Mouse (Mus musculus) limb, embryonic 11.5 days (tissue): ENCODE data around the gene Sipa1l1. TPM values are rescaled to one million over a fixed set of nuclear protein-coding genes. Genes with fewer than 3 reads are reported as not detected.

Experiments
- ATAC-seq: fragments of 200-750 bp; cut with Nextera tagmentation; 2 replicates; pipeline ENCODE4 v1.8.0; 2017; ENCODE audit warnings: low read depth; ENCODE audit not compliant: insufficient number of reproducible peaks, low FRiP score, low TSS enrichment
- DNase-seq: peaks from one replicate; pipeline ENCODE4 v3.0.0-alpha.2; 2015; ENCODE audit warnings: low spot score
- H3K27ac ChIP-seq: fragments of 300-500 bp; sonication (generic); replicated peaks from 2 replicates; pipeline ENCODE4 v1.5.1; 2014; ENCODE audit warnings: low read depth, mild to moderate bottlenecking, low read length
- H3K27me3 ChIP-seq: fragments of 300-500 bp; sonication (generic); 2 replicates; pipeline ENCODE4 v1.6.1; 2014; ENCODE audit warnings: mild to moderate bottlenecking, low read length, mixed read lengths; ENCODE audit not compliant: control insufficient read depth, insufficient read depth
- H3K36me3 ChIP-seq: fragments of 300-500 bp; sonication (generic); 2 replicates; pipeline ENCODE4 v1.6.1; 2014; ENCODE audit warnings: mild to moderate bottlenecking, low read length, moderate library complexity, mixed read lengths; ENCODE audit not compliant: control insufficient read depth, insufficient read depth
- H3K4me1 ChIP-seq: fragments of 300-500 bp; sonication (generic); 2 replicates; pipeline ENCODE4 v1.6.1; 2014; ENCODE audit warnings: low read length, mixed read lengths; ENCODE audit not compliant: control insufficient read depth, insufficient read depth
- H3K4me2 ChIP-seq: fragments of 300-500 bp; sonication (generic); 2 replicates; pipeline ENCODE4 v1.6.1; 2014; ENCODE audit warnings: low read depth, mild to moderate bottlenecking, moderate library complexity; ENCODE audit not compliant: severe bottlenecking
- H3K4me3 ChIP-seq: fragments of 300-500 bp; sonication (generic); 2 replicates; pipeline ENCODE4 v1.5.1; 2014; ENCODE audit warnings: low read depth, low read length
- H3K9ac ChIP-seq: fragments of 300-500 bp; sonication (generic); 2 replicates; pipeline ENCODE4 v1.6.1; 2014; ENCODE audit warnings: mild to moderate bottlenecking, low read length
- H3K9me3 ChIP-seq: fragments of 300-500 bp; sonication (generic); 2 replicates; pipeline ENCODE4 v1.6.1; 2016; ENCODE audit warnings: low read length; ENCODE audit not compliant: control insufficient read depth
- whole genome bisulfite sequencing: fragments of 180-500 bp; shearing (Covaris S2); extraction: QIAGEN DNeasy Blood & Tissue Kit; methylation state at CpG from one replicate; pipeline ENCODE4 v1.1.7; 2014; 5-methylcytosine and 5-hydroxymethylcytosine counted together
- polyA plus RNA-seq: library from polyadenylated mRNA; unstranded; fragments of >200 nt; fragmentation: Nextera tagmentation; extraction: Ambion mirVana; gene quantifications from 2 replicates; pipeline ENCODE4 v1.2.1, GENCODE M21; 2014

Gene Sipa1l1
- polyA plus RNA-seq, 1 experiment from 2014 or later = 32.5 TPM

DNA sequence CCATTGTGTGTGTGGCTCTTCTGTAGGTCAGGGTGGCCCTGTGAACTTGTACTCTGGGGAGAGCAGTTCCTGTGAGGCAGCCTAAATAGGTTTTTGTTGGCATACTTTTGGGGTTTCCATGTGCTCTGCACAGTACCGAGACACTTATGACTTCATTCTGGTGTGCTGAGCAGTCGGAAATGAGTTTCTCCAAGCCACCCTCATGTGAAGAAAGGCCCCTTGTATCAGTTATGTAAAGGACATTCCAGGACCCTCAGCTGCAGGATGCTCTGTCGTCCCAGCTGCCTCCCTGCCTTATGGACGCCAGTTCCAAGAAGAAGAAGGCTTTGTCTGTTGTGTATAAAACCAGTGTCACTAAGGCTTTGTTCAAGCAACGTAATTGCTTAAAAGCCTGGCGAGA is 116.9 kb downstream of the Sipa1l1 start:
- Histone ChIP-seq H3K27me3 (no peaks in the 10 kb centered on the region), H3K4me2 (no peak overlapping the region), H3K9me3 (no peaks in the 10 kb centered on the region), H3K4me3 (no peak overlapping the region), H3K27ac (no peak overlapping the region), H3K4me1 (no peaks in the 10 kb centered on the region), H3K9ac (no peak overlapping the region), H3K36me3 (no peaks in the 10 kb centered on the region)
- ATAC-seq (no peak), DNase-seq (no peak)
- 76% methylated on average over 6 of the region's 6 CpGs for WGBS

DNA sequence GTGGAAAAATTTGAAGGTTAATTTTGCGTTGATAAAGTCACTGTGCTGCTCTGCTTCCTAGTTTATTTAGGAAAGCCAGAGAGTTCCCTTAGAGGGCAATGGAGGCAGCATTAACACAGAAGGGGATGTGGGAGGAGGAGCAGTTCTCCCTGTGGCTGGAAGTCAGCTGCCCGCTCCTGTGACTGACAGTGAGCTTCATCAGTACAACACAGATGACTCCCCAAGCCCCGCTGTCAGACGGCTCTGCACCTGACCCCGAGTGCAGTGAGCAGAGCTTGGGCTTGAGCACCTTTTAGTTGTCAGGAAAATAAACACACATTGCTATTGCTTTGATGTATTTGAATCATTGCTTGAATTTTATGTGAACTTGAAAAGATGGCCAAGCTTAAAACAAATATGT is 117.7 kb downstream of the Sipa1l1 start:
- H3K4me1 ChIP-seq = no peaks in the 10 kb centered on the region
- 76% methylated on average over 5 of the region's 5 CpGs for WGBS
- H3K4me2 ChIP-seq = no peak overlapping the region

DNA sequence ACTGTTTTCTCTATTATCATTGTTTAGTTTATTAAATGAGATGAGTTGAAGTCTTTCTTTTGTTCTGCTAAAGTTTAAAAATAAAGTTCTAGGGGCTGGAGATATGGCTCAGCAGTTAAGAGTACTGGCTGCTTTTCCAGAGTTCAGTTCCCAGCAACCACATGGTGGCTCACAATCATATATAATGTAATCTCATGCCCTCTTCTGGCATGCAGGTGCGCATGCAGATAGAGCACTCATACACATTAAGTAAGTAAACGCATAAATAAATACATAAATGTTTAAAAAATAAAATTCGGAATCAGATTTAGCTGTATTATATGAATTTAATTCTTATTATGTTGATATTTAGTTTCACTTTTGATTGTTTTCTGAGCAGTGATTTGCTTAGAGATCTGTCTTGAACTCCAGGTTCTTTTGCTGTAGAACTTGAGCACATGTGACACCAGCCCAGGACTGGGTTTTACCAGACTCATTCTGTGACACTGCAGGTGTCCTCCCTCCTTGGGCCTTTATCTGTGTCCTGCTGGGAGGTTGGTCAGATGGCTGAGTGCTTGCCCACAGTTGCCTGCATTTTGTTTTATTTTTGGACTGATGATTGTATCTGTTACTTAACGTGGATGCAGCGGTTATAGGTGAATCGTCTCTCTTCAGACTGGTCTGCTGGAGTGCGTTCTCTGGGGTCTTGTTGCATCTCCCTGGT is 124.6 kb downstream of the Sipa1l1 start:
- Histone ChIP-seq H3K4me1 (no peaks in the 10 kb centered on the region), H3K4me3 (no peak overlapping the region), H3K36me3 (no peaks in the 10 kb centered on the region), H3K4me2 (no peak overlapping the region), H3K27me3 (no peaks in the 10 kb centered on the region), H3K27ac (no peak overlapping the region), H3K9me3 (no peaks in the 10 kb centered on the region), H3K9ac (no peak overlapping the region)
- ATAC-seq = no peak
- 95% methylated on average over 7 of the region's 7 CpGs for WGBS
- no peak for DNase-seq

More for the DNA sequence above, 117.7 kb downstream of the Sipa1l1 start:
- H3K27me3 ChIP-seq = no peaks in the 10 kb centered on the region
- H3K4me3 ChIP-seq = no peak overlapping the region
- no peak for DNase-seq
- no peak for ATAC-seq
- no peak overlapping the region for H3K9ac ChIP-seq
- H3K36me3 ChIP-seq = no peaks in the 10 kb centered on the region
- no peak overlapping the region for H3K27ac ChIP-seq
- no peaks in the 10 kb centered on the region for H3K9me3 ChIP-seq

DNA sequence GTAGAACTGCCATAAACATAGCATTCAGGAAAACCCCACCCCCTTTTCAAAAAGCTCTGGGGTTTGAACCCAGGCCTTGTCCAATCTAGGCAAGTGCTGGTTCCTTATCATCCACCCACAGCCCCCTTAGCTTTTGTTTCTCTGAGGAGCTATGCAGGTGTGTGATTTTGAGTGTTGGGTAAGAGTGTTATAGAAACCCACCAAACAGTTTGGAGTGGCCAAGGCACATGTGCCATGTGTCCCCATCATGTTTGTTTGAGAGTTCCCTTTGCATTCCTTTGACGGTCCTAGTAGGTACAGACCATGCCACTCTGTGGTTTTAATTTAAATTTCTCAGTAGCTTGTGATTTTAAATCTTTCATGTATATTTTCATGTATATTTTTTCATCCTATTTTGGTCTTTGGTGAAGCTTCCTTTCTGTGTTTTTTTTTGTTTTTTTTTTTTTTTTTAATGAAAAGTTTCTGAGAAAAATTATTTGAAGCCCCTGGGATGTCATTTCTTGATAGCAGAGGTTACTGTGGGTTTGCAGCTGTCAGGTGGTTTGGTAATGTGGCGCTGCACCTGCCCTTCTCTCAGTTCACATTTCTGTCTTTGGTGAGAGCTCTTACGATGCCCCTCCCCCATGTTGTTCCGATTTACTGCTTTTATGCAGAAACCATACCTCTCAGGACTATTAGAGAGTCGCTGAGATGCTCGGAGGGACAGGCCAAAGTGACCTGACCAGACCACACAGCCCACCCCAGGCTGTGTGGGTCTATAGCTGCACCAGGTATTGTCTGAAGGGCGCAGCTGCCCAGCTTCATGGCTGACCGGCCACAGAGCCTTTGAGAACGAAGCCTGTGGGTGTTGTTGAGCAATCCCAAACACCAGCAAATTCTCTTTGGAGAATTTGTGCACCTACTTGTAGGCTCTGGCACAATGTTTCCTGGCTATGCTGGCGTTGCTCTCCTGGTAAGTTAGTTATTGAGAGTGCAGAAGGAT is 126.1 kb downstream of the Sipa1l1 start:
- no peaks in the 10 kb centered on the region for H3K9me3 ChIP-seq

DNA sequence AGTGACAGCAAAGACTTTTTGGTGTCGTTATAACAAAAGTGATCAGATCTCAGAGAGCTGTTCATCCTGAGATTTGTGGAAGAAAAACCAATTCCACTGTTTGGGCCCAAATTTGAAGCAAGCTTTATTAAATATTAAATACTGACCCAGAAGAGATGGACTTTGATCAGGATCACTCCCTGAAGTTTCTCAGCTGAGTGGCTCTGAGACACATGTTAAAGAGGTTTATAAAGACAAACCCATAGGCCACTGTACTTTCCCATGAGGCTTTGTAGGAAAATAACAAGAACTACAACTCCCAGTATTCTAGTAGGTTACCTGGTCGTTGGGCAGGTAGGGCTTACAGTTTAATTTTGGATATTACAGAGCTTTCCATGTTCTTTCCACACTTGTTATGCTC is 127.2 kb downstream of the Sipa1l1 start:
- Histone ChIP-seq H3K4me3 (no peak overlapping the region), H3K36me3 (no peaks in the 10 kb centered on the region), H3K27me3 (no peaks in the 10 kb centered on the region), H3K9ac (no peak overlapping the region), H3K9me3 (no peaks in the 10 kb centered on the region), H3K4me1 (no peaks in the 10 kb centered on the region), H3K27ac (no peak overlapping the region), H3K4me2 (no peak overlapping the region)
- 88% methylated on average over 2 of the region's 2 CpGs for WGBS
- DNase-seq = no peak
- ATAC-seq = no peak

More for the DNA sequence above, 126.1 kb downstream of the Sipa1l1 start:
- no peaks in the 10 kb centered on the region for H3K36me3 ChIP-seq
- no peak overlapping the region for H3K4me2 ChIP-seq
- no peak overlapping the region for H3K4me3 ChIP-seq
- H3K9ac ChIP-seq = no peak overlapping the region
- no peak overlapping the region for H3K27ac ChIP-seq
- H3K4me1 ChIP-seq = no peaks in the 10 kb centered on the region
- 80% methylated on average over 10 of the region's 10 CpGs for WGBS
- DNase-seq = no peak
- no peaks in the 10 kb centered on the region for H3K27me3 ChIP-seq
- no peak for ATAC-seq

DNA sequence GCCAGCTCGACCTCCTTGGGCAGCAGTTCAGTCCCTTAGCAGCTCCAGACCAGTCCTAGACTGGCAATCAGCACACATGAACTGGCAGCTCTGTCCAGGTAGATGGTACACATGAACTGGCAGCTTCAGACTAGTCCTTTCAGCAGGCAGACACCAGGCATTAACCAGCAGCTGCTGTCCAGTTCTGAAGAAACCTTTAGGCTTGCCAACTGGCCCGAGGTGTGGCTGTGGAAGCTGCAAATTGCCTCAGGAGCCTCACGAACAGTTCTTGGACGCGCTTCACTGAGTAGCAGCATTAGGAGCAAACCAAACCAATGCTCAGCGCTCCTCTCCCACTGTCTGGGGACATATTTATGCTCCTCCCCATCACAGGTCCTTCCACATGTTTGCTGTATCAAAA is 128.1 kb downstream of the Sipa1l1 start:
- 87% methylated on average over 6 of the region's 6 CpGs for WGBS
- ATAC-seq (no peak), DNase-seq (no peak)
- Histone ChIP-seq H3K27ac (no peak overlapping the region), H3K27me3 (no peaks in the 10 kb centered on the region), H3K9ac (no peak overlapping the region), H3K9me3 (no peaks in the 10 kb centered on the region), H3K4me1 (no peaks in the 10 kb centered on the region), H3K36me3 (no peaks in the 10 kb centered on the region), H3K4me2 (no peak overlapping the region), H3K4me3 (no peak overlapping the region)

DNA sequence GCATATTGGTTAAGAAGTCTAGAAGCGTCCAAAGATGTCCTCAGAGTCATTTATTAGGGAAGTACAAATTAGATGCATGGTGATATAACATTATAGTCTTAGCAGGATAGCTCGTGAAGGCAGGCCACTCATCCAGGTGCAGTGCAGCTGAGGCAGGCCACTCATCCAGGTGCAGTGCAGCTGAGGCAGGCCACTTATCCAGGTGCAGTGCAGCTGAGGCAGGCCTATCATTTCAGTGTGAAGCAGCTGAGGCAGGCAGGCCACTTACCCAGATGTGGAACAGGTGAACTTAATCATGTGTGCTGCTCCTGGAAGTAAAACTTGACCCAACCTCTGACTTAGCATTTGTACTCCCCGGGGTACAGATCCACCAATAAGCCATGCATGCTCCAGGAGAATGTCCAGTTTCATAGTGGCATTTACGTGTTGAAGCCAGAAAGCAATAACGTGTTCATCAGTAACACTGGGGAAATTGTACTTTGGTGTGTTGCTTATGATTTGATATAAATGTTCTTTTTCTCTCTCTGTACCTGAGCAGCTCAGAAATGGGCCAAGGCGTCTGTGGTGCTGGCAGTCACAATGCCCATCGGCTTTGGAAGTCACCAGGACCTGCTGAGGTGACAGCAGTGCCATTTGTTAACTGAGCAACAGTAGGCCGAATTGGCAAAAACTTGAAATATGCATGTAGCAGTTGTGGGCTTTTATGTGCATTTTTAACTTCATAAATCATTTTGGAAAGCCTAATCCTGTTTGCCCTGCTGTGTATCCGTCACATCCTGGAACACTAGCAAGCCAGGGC is 129.7 kb downstream of the Sipa1l1 start:
- no peak overlapping the region for H3K27ac ChIP-seq
- H3K9ac ChIP-seq = no peak overlapping the region
- H3K36me3 ChIP-seq = no peaks in the 10 kb centered on the region
- no peaks in the 10 kb centered on the region for H3K4me1 ChIP-seq
- ATAC-seq = no peak
- H3K27me3 ChIP-seq = no peaks in the 10 kb centered on the region
- DNase-seq = no peak
- no peak overlapping the region for H3K4me2 ChIP-seq
- 87% methylated on average over 9 of the region's 9 CpGs for WGBS
- H3K4me3 ChIP-seq = no peak overlapping the region
- no peaks in the 10 kb centered on the region for H3K9me3 ChIP-seq

DNA sequence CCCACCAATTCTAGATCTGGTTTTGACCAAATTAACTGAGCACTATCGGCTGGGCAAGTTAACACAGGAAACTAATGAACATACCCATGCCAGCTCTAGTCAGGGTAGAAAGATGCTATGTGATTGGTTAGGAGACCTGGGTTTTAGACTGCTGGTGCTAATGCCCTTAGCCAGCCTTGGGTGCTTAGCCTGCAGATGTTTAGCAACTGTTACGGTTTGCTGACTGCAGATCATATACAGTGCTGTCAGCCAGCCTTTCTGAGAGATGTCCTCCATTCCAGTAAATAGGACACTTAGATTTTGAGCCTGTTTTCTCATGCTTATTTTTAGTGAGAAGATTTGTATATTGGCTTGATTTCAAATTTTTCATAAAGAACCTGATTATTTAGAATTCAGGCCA is 135.0 kb downstream of the Sipa1l1 start:
- no peaks in the 10 kb centered on the region for H3K36me3 ChIP-seq
- H3K4me1 ChIP-seq = no peaks in the 10 kb centered on the region
- ATAC-seq = no peak
- DNase-seq = no peak
- no peaks in the 10 kb centered on the region for H3K27me3 ChIP-seq
- no peaks in the 10 kb centered on the region for H3K9me3 ChIP-seq
- no peak overlapping the region for H3K4me3 ChIP-seq
- H3K9ac ChIP-seq = no peak overlapping the region
- WGBS = 81% methylated on average over 2 of the region's 2 CpGs
- H3K4me2 ChIP-seq = no peak overlapping the region
- no peak overlapping the region for H3K27ac ChIP-seq
